Mouse (Mus musculus) heart, embryonic 14.5 days (tissue): Measurements from ENCODE around the gene Ikzf4. TPM values are rescaled to one million over a fixed set of nuclear protein-coding genes. Genes with fewer than 3 reads are reported as not detected.

Source experiments
- ATAC-seq: fragments of 200-750 bp; cut with Nextera tagmentation; 2 replicates; pipeline ENCODE4 v1.8.0; 2017; ENCODE audit warnings: low read depth, moderate TSS enrichment; ENCODE audit not compliant: insufficient number of reproducible peaks, insufficient read depth, low FRiP score
- H3K27ac ChIP-seq, 2 experiments: fragments of 200-500 bp in 1 of 2; fragments of 300-500 bp in 1 of 2; sonication (generic) in 1 of 2; replicated peaks in 1 of 2; 2 replicates each; pipeline ENCODE4 v1.5.1; 2012 to 2014; ENCODE audit warnings: low read depth in 2 of 2, low read length in 2 of 2, control low read depth in 1 of 2, mild to moderate bottlenecking in 1 of 2, mixed read lengths in 1 of 2; ENCODE audit not compliant: control insufficient read depth in 1 of 2, insufficient read depth in 1 of 2
- H3K27me3 ChIP-seq: fragments of 300-500 bp; sonication (generic); 2 replicates; pipeline ENCODE4 v1.6.1; 2014; ENCODE audit warnings: mild to moderate bottlenecking, low read length, control low read depth; ENCODE audit not compliant: control insufficient read depth, insufficient read depth
- H3K36me3 ChIP-seq: fragments of 300-500 bp; sonication (generic); 2 replicates; pipeline ENCODE4 v1.6.1; 2014; ENCODE audit warnings: mild to moderate bottlenecking, control low read depth, low read length, mixed read lengths; ENCODE audit not compliant: control insufficient read depth, insufficient read depth
- H3K4me1 ChIP-seq, 2 experiments: fragments of 200-500 bp in 1 of 2; fragments of 300-500 bp in 1 of 2; sonication (generic) in 1 of 2; 2 replicates each; pipeline ENCODE4 v1.6.1; 2012 to 2014; ENCODE audit warnings: low read length in 2 of 2, control low read depth in 1 of 2, mixed read lengths in 1 of 2; ENCODE audit not compliant: control insufficient read depth in 2 of 2, insufficient read depth in 2 of 2
- H3K4me2 ChIP-seq: fragments of 300-500 bp; sonication (generic); 2 replicates; pipeline ENCODE4 v1.6.1; 2014; ENCODE audit warnings: mild to moderate bottlenecking, low read length
- H3K4me3 ChIP-seq, 2 experiments: fragments of 200-500 bp in 1 of 2; fragments of 300-500 bp in 1 of 2; sonication (generic) in 1 of 2; 2 replicates each; pipeline ENCODE4 v1.5.1; 2012 to 2014; ENCODE audit warnings: low read length in 2 of 2, mild to moderate bottlenecking in 2 of 2, control low read depth in 1 of 2, low read depth in 1 of 2, moderate library complexity in 1 of 2; ENCODE audit not compliant: control insufficient read depth in 1 of 2, insufficient read depth in 1 of 2
- H3K9ac ChIP-seq: fragments of 300-500 bp; sonication (generic); 2 replicates; pipeline ENCODE4 v1.6.1; 2014; ENCODE audit warnings: mild to moderate bottlenecking, low read length
- H3K9me3 ChIP-seq: fragments of 300-500 bp; sonication (generic); 2 replicates; pipeline ENCODE4 v1.6.1; 2016; ENCODE audit warnings: low read length, control low read depth; ENCODE audit not compliant: control insufficient read depth
- WGBS: fragments of 180-500 bp; shearing (Covaris S2); extraction: QIAGEN DNeasy Blood & Tissue Kit; methylation state at CpG from one replicate; pipeline ENCODE4 v1.1.7; 2014; 5-methylcytosine and 5-hydroxymethylcytosine counted together
- polyA plus RNA-seq: library from polyadenylated mRNA; unstranded; fragments of >200 nt; fragmentation: Nextera tagmentation; extraction: Ambion mirVana; gene quantifications from 2 replicates; pipeline ENCODE4 v1.2.1, GENCODE M21; 2014

Ikzf4 gene
- polyA plus RNA-seq, 1 experiment from 2014 or later = 1.8 TPM

DNA sequence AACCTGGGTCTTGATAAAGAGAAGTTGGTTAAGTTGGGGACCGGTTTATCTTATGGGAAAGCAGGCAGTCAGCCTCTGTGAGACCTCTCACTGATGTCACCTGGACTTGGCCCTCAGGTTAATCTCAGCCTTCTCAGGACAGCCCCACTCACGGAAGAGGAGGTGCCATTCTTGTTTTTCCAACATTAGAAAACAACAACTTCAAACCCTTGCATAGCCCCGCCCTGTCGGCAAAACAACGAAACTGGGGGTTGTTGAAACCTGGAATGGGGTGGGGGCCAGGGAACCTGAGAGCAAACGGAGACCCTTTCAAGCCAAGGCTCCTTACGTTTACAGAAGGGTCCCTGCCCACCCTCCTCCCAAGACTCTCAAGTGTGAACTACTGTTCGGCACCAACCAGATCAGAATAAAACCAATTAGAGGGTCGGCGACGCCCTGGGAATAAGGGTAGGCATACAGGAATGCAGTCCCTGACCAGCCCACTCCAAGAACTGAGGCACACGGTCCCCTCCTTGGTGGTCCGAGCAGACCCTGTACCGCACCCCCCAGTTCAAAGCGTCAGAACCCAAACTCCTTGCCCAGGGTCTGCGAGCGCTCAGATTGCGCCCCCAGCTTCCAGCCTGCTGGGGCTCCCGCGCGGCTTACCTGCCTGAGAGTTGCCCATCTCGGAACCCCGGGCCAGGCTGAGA lies 56.9 kb downstream of the Ikzf4 start:
- Histone ChIP-seq H3K36me3 (no peaks in the 10 kb centered on the region), H3K27ac (no peak overlapping the region), H3K4me1 (peaks cover 11 to 14% of the 10 kb centered on the region in 2 experiments), H3K27me3 (peaks cover 20% of the 10 kb centered on the region), H3K9ac (peak overlapping the region; percentile 70), H3K4me2 (peak overlapping the region; percentile 99), H3K9me3 (no peaks in the 10 kb centered on the region), H3K4me3 (peak overlapping the region; percentile 56 to 75)
- ATAC-seq = 0 out of 2 replicates have a peak, but pooled peaks have one; percentile 14
- WGBS = 4% methylated on average over 23 of the region's 23 CpGs

DNA sequence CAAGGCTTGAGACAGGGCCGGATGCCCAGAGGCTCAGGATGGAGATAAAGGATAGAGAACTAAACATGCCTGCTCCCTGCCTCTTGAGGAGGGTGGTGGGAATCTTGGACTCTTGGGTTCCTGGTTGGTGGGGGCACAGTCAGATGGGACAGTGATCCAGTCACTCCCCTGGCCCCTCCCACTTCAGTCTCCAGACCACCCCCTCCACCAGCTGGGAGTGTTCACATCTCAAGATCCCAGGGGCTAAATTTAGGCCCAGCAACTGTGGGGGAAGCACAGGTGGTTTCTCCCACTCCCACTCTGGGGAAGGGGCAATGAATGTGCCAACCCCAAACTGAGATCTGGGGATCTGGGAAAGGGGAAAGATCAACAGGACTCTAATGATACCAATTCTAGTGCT lies 57.7 kb downstream of the Ikzf4 start:
- no peaks in the 10 kb centered on the region for H3K9me3 ChIP-seq
- H3K9ac ChIP-seq = no peak overlapping the region
- H3K36me3 ChIP-seq = no peaks in the 10 kb centered on the region
- no peak overlapping the region for H3K27ac ChIP-seq
- no peak overlapping the region for H3K4me3 ChIP-seq
- H3K4me2 ChIP-seq = no peak overlapping the region
- ATAC-seq = no peak
- H3K27me3 ChIP-seq = peaks cover 20% of the 10 kb centered on the region
- WGBS = 31% methylated on average over 1 of the region's 1 CpGs
- peaks cover 19 to 20% of the 10 kb centered on the region in 2 experiments for H3K4me1 ChIP-seq

DNA sequence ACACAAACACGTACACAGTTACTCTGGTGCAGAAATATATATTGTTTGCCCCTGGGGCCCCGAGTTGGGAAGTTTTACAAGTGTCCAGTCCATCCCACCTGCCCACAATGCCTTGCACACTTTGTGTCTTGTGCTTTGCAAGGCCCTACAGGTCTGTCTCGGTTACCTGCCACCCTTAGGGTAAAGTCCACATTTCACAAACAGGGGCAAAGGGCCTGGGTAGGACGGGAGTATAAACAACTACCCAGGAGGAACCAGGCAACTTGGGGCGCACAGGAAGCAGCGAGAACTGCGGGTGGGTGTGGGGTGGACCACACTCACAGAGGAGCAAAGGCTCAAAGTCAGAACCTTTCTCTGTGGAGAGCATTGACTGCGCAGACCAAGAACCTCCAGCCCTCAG lies 58.1 kb downstream of the Ikzf4 start:
- Histone ChIP-seq H3K4me1 (peaks cover 20% of the 10 kb centered on the region in 2 experiments), H3K27ac (peak overlapping the region in 1 of 2 experiments; percentile 24; a peak in 1 of 4 replicates), H3K4me2 (no peak overlapping the region), H3K27me3 (peaks cover 20% of the 10 kb centered on the region), H3K36me3 (no peaks in the 10 kb centered on the region), H3K9me3 (no peaks in the 10 kb centered on the region), H3K9ac (no peak overlapping the region), H3K4me3 (no peak overlapping the region)
- ATAC-seq = no peak
- 62% methylated on average over 8 of the region's 8 CpGs for WGBS

DNA sequence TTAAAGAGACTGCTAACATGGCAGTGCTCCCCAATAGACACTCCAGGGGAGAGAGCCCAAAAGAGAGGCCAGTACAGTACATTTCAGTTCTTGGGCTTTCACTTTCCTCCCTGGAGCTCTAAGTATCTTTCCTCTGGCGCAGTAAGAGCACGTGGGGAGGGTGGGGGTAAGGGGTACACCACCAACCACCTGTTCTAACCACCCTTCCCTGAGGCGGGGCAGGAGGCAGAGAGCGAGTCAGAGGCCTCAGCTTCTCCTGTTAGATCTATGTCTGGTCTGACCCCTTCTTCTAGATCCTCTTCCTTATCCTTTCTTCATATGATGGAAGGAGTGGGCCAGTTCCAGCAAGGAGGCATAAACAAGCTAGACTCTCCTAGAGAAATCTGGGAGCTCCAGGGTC lies 58.7 kb downstream of the Ikzf4 start:
- H3K4me1 ChIP-seq = peaks cover 20 to 21% of the 10 kb centered on the region in 2 experiments
- H3K27ac ChIP-seq = peak overlapping the region in 1 of 2 experiments; percentile 27; a peak in 1 of 4 replicates
- no peak overlapping the region for H3K9ac ChIP-seq
- H3K9me3 ChIP-seq = no peaks in the 10 kb centered on the region
- no peaks in the 10 kb centered on the region for H3K36me3 ChIP-seq
- no peak for ATAC-seq
- H3K27me3 ChIP-seq = peaks cover 20% of the 10 kb centered on the region
- H3K4me3 ChIP-seq = no peak overlapping the region
- 44% methylated on average over 4 of the region's 4 CpGs for WGBS
- H3K4me2 ChIP-seq = no peak overlapping the region

DNA sequence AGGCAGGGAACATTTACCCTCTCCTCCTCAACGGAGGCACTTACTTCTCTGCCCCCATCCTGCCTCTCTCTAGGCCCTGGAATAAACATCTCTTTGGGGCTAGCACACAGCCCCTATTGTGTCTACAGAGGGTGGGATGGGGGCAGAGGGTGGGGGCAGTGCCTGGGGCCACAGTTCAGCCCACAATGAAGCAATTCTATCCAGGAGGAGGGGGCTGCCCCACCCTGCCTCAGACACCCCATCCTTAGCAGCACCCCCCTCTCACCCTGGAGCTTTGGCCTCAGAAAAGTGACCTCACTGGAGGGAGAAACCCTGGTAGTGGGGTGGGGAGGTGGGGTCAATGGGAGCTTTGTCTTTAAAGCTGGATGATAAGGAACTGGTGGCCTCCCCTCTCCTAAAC lies 59.2 kb downstream of the Ikzf4 start:
- no peak overlapping the region for H3K9ac ChIP-seq
- H3K4me3 ChIP-seq = no peak overlapping the region
- H3K4me1 ChIP-seq = peaks cover 20 to 21% of the 10 kb centered on the region in 2 experiments
- H3K9me3 ChIP-seq = no peaks in the 10 kb centered on the region
- H3K36me3 ChIP-seq = no peaks in the 10 kb centered on the region
- no peak overlapping the region; a peak in 1 of 4 replicates for H3K27ac ChIP-seq
- WGBS = 15% methylated on average over 1 of the region's 1 CpGs
- no peak overlapping the region for H3K4me2 ChIP-seq
- no peak for ATAC-seq
- H3K27me3 ChIP-seq = peaks cover 20% of the 10 kb centered on the region

DNA sequence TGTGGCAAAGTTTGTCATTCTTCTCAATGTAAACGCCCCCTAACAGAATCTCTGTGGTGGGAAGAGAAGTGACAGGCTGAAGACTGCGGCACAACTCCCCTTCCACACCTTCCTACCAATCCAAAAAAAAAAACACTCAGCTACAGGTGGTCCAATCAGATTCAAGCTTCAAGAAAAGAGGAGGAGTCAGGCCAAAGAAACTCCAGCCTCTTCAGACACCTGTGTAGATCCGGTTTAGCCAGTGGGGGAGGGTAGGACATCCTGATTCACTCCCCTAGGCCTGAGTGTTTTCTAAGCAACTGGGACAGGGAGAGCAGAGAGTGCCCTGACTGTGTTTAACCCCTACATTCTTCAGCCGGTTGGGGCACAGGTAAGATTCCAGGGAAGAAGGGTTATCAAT lies 61.4 kb downstream of the Ikzf4 start:
- H3K4me3 ChIP-seq = no peak overlapping the region
- H3K4me1 ChIP-seq = peaks cover 20 to 21% of the 10 kb centered on the region in 2 experiments
- no peaks in the 10 kb centered on the region for H3K9me3 ChIP-seq
- H3K9ac ChIP-seq = no peak overlapping the region
- no peaks in the 10 kb centered on the region for H3K36me3 ChIP-seq
- H3K4me2 ChIP-seq = peak overlapping the region; percentile 51
- 16% methylated on average over 4 of the region's 4 CpGs for WGBS
- no peak for ATAC-seq
- H3K27ac ChIP-seq = no peak overlapping the region
- peaks cover 20% of the 10 kb centered on the region for H3K27me3 ChIP-seq

DNA sequence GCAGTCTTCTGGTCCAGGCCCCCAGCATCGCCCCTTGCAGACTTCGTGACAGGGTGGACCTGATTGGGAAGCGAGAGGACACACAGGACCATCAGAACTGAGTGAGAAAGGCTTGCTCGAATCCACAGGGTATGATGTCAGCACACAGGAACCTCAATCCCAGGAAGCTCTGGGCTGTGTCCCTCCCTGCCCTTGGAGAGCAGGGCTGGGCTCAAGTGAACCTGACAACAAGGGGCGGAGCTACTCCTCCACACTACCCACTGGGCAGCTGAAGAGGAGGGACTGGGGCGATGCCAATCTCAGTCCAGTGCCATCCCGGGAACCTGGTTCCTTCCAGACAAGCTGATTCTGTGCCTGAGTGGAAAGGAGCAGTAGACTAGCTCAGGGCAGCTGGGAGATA lies 62.1 kb downstream of the Ikzf4 start:
- peak overlapping the region; percentile 32 to 35 for H3K4me3 ChIP-seq
- 5% methylated on average over 7 of the region's 7 CpGs for WGBS

More for the DNA sequence above, 62.1 kb downstream of the Ikzf4 start:
- ATAC-seq = peak; percentile 88
- Histone ChIP-seq H3K4me1 (peaks cover 14 to 19% of the 10 kb centered on the region in 2 experiments), H3K9me3 (no peaks in the 10 kb centered on the region), H3K36me3 (no peaks in the 10 kb centered on the region), H3K9ac (peak overlapping the region; percentile 69), H3K27me3 (peaks cover 14% of the 10 kb centered on the region), H3K4me2 (peak overlapping the region; percentile 51), H3K27ac (peak overlapping the region; percentile 46 to 78)
